Mouse (Mus musculus) E14TG2a.4 (cell line): ENCODE results near the gene Tnfaip8l3.
A peak's percentile ranks its signal among the peaks of the same experiment; 100 is the strongest.

Experiments used
- H3K27me3 ChIP-seq: 2 replicates; pipeline ENCODE4 v1.6.1; 2014; ENCODE audit warnings: low read length, control low read depth; ENCODE audit not compliant: insufficient read depth
- H3K36me3 ChIP-seq: 2 replicates; pipeline ENCODE4 v1.6.1; 2014; ENCODE audit warnings: low read length, control low read depth; ENCODE audit not compliant: insufficient read depth
- H3K4me1 ChIP-seq: replicated peaks from 2 replicates; pipeline ENCODE4 v1.6.1; 2014; ENCODE audit warnings: low read depth, low read length, control low read depth
- H3K4me3 ChIP-seq: replicated peaks from 2 replicates; pipeline ENCODE4 v1.5.1; 2014; ENCODE audit warnings: mild to moderate bottlenecking, low read length
- H3K9me3 ChIP-seq: 2 replicates; pipeline ENCODE4 v1.6.1; 2014; ENCODE audit warnings: low read length, control low read depth
- CTCF ChIP-seq: conservative IDR thresholded peaks from 2 replicates; pipeline ENCODE4 v1.5.1; 2014; ENCODE audit warnings: low read length
- NANOG ChIP-seq: IDR thresholded peaks from 2 replicates; pipeline ENCODE4 v1.6.1; 2014; ENCODE audit warnings: borderline replicate concordance, low read length, mixed read lengths
- POU5F1 ChIP-seq: IDR thresholded peaks from 2 replicates; pipeline ENCODE4 v1.6.1; 2014; ENCODE audit warnings: low read length, borderline replicate concordance

Gene Tnfaip8l3

DNA sequence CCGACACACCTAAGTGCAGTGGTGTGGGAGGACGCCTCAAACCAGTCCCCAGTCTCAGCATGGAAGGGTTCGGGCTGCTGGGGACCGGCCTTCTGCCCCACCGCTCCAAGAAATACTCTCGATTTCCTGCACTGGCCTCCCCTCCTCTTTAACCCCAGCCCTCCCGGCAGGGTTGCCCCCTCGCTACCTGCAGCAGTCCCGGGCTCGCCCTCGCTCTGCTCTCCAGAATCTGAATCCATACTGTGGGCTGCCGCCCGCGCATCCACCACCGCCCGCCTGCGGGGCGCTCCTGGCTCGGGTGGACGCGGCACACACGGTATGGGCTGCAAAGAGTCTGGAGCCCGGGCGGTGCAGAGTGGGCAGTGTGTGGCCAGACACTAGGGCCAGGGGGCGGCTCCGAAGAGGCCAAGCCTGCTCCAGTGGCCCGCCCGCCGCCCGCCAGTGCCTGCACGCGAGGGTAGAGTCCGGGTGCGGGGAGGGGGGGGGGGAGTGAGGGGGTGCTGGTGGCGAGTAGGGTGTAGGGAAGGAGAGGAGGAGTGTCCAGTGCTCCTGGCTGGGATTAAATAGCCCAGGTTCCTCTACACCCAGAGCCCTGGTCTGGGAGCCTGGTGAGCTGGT lies at the start of gene Tnfaip8l3:
TSS of gene Tnfaip8l3 (minus strand) at position 357 of the 618 bp plus-strand sequence.
- Histone ChIP-seq H3K4me1 (peaks cover 15% of the 10 kb centered on the region), H3K4me3 (peak within 1 kb of the TSS; percentile 82), H3K36me3 (no peaks in the 10 kb centered on the region), H3K9me3 (no peaks in the 10 kb centered on the region), H3K27me3 (peaks cover 56% of the 10 kb centered on the region)
- TF ChIP-seq NANOG (no peak), CTCF (no peak), POU5F1 (no peak)

DNA sequence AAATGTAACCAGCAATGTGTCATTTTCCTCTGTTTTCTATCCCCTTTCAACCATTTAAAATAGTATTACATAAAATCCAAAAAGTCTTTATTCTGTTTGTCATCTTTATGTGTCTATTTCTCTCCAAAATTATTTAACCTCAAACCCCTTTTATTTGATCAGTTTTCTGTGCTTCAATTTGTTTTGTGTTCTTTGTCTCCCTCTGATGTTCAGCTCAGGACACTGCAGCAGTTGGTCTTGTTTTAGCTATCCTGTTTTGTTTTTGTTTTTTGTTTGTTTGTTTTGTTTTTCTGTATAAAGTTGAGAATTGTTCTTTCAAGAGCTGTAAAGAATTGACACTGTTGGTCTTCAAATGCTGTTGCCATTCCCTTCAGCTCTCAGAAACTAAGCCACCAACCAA lies 44.5 kb upstream of the Tnfaip8l3 start:
- H3K9me3 ChIP-seq, result peaks cover 23% of the 10 kb centered on the region
- H3K36me3 ChIP-seq, result no peaks in the 10 kb centered on the region
- no peak overlapping the region for H3K4me3 ChIP-seq
- no peaks in the 10 kb centered on the region for H3K4me1 ChIP-seq
- TF ChIP-seq NANOG (no peak), CTCF (peak; percentile 69), POU5F1 (no peak)
- H3K27me3 ChIP-seq, result no peaks in the 10 kb centered on the region

DNA sequence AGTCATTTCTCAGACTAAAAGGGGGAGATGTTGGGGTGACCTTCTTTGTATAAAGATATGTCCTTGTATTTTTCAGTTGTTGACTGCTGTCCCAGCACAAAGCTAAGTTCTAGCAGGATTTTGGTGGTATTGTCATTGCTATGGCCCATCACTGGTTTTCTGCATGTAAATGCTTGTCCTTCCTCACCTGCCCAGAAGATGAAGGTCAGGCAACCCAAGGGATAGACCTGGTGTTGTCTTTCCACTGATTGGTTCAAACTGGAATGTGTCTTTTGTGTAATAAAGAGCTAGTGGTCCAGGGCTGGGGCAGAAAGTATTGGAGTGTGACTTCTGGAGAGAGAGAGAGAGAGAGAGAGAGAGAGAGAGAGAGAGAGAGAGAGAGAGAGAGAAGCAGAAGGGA lies 30.4 kb upstream of the Tnfaip8l3 start:
- peaks cover 14% of the 10 kb centered on the region for H3K9me3 ChIP-seq
- H3K27me3 ChIP-seq, result no peaks in the 10 kb centered on the region
- H3K36me3 ChIP-seq, result no peaks in the 10 kb centered on the region
- peak; percentile 40; the same call in 1 of the 2 replicates for TF ChIP-seq NANOG
- peak; percentile 25; the same call in 1 of the 2 replicates for TF ChIP-seq POU5F1
- no peak for TF ChIP-seq CTCF
- H3K4me1 ChIP-seq, result peaks cover 25% of the 10 kb centered on the region
- H3K4me3 ChIP-seq, result no peak overlapping the region

- Histone ChIP-seq H3K36me3 (no peaks in the 10 kb centered on the region), H3K4me1 (peaks cover 25% of the 10 kb centered on the region), H3K4me3 (no peak overlapping the region), H3K9me3 (peaks cover 9% of the 10 kb centered on the region; the same call in 1 of the 2 replicates), H3K27me3 (no peaks in the 10 kb centered on the region)
- TF ChIP-seq NANOG (no peak), CTCF (no peak), POU5F1 (no peak)
These were observed 28.9 kb upstream of the Tnfaip8l3 start for GRCm38 (mm10) chr9:54097091-54097490.

GRCm38 (mm10) chr9:54084245-54084644 lies 16.1 kb upstream of the Tnfaip8l3 start:
- Histone ChIP-seq H3K4me1 (no peaks in the 10 kb centered on the region), H3K27me3 (no peaks in the 10 kb centered on the region), H3K9me3 (no peaks in the 10 kb centered on the region), H3K4me3 (no peak overlapping the region), H3K36me3 (no peaks in the 10 kb centered on the region)
- TF ChIP-seq POU5F1 (no peak), CTCF (no peak)

- Histone ChIP-seq H3K9me3 (no peaks in the 10 kb centered on the region), H3K27me3 (no peaks in the 10 kb centered on the region), H3K4me3 (no peak overlapping the region), H3K4me1 (no peaks in the 10 kb centered on the region), H3K36me3 (no peaks in the 10 kb centered on the region)
- TF ChIP-seq NANOG (no peak), CTCF (no peak), POU5F1 (no peak)
These were observed 9.6 kb upstream of the Tnfaip8l3 start for GRCm38 (mm10) chr9:54077740-54078139.

- 0 out of 2 replicates have a peak, but pooled peaks cover 2% of the 10 kb centered on the region for H3K27me3 ChIP-seq
- no peak overlapping the region for H3K4me3 ChIP-seq
- no peaks in the 10 kb centered on the region for H3K4me1 ChIP-seq
- no peak for TF ChIP-seq NANOG
- TF ChIP-seq POU5F1, result no peak
- no peak for TF ChIP-seq CTCF
- H3K36me3 ChIP-seq, result no peaks in the 10 kb centered on the region
- no peaks in the 10 kb centered on the region for H3K9me3 ChIP-seq
These were observed 6.7 kb upstream of the Tnfaip8l3 start for GRCm38 (mm10) chr9:54074901-54075300.

DNA sequence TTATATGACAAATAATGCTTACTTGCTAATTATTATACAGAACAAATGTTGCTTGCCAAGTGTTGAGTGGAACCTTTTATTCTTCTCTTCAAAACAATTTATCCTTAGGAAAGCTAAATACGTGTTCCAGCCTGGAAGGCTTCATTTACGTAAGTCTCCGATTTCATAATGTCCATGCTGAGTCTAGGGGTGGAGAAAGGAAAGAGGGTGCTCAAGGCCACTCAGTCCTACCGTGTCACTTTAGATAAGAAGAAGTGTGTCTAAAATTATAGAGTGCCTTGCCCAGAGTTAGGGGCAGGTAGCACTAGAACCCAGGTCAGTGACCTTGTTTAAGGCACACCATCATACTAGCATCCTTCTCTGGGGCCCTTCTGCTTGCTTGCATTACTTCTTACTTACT lies 5.5 kb upstream of the Tnfaip8l3 start:
- TF ChIP-seq POU5F1 (no peak), CTCF (no peak), NANOG (no peak)

More for the DNA sequence above, 5.5 kb upstream of the Tnfaip8l3 start:
- H3K36me3 ChIP-seq, result no peaks in the 10 kb centered on the region
- H3K9me3 ChIP-seq, result no peaks in the 10 kb centered on the region
- H3K27me3 ChIP-seq, result peaks cover 14% of the 10 kb centered on the region
- H3K4me3 ChIP-seq, result no peak overlapping the region
- peaks cover 6% of the 10 kb centered on the region for H3K4me1 ChIP-seq
